Mouse (Mus musculus): ENCODE data around the gene Angptl8.
"Not testable (repeated sequence)": the region's sequence is repeated elsewhere in the genome, so short reads cannot be mapped to it uniquely, and the experiment has no call there.

The Angptl8 gene

GRCm38 (mm10) chr9:21849691-21850677, 14.7 kb downstream of the Angptl8 start:
- no peak for DNase-seq

GRCm38 (mm10) chr9:21851084-21851483, 15.8 kb downstream of the Angptl8 start:
- DNase-seq, result no peak

GRCm38 (mm10) chr9:21852128-21853091, 17.1 kb downstream of the Angptl8 start, which contains the start of gene Dock6:
Dock6 (minus strand) TSS chr9:21852635.
- DNase-seq, result peak; percentile 78

GRCm38 (mm10) chr9:21853961-21854360, 18.7 kb downstream of the Angptl8 start:
- DNase-seq, result no peak

GRCm38 (mm10) chr9:21854894-21855293, 19.6 kb downstream of the Angptl8 start:
- no peak for DNase-seq

GRCm38 (mm10) chr9:21857501-21857900, 22.2 kb downstream of the Angptl8 start:
- DNase-seq, result no peak

GRCm38 (mm10) chr9:21858084-21858483, 22.8 kb downstream of the Angptl8 start:
- no peak for DNase-seq

- no peak for DNase-seq
Measured at GRCm38 (mm10) chr9:21859606-21860005, 24.3 kb downstream of the Angptl8 start.

GRCm38 (mm10) chr9:21860349-21860748, 25.0 kb downstream of the Angptl8 start:
- not testable (repeated sequence) for DNase-seq

- DNase-seq, result no peak
Measured at GRCm38 (mm10) chr9:21862181-21862580, 26.9 kb downstream of the Angptl8 start.

GRCm38 (mm10) chr9:21865673-21866398, 30.5 kb downstream of the Angptl8 start:
- DNase-seq, result no peak

GRCm38 (mm10) chr9:21866641-21867040, 31.3 kb downstream of the Angptl8 start:
- no peak for DNase-seq

GRCm38 (mm10) chr9:21867726-21868125, 32.4 kb downstream of the Angptl8 start:
- DNase-seq, result no peak

- peak; percentile 41 for DNase-seq
Measured at GRCm38 (mm10) chr9:21869290-21869689, 34.0 kb downstream of the Angptl8 start.

GRCm38 (mm10) chr9:21870879-21871524, 35.7 kb downstream of the Angptl8 start:
- DNase-seq, result peak; percentile 41

- no peak for DNase-seq
Measured at GRCm38 (mm10) chr9:21872204-21872603, 36.9 kb downstream of the Angptl8 start.

GRCm38 (mm10) chr9:21876601-21877000, 41.3 kb downstream of the Angptl8 start:
- DNase-seq, result no peak
